Mouse (Mus musculus) embryo, embryonic 11.5 days (tissue): Measurements from ENCODE around the gene Abcg1.

Source experiments
- DNase-seq: peaks from one replicate; pipeline ENCODE4 v3.0.0-alpha.2; 2012; ENCODE audit warnings: low read depth, low spot score

Abcg1 gene

DNA sequence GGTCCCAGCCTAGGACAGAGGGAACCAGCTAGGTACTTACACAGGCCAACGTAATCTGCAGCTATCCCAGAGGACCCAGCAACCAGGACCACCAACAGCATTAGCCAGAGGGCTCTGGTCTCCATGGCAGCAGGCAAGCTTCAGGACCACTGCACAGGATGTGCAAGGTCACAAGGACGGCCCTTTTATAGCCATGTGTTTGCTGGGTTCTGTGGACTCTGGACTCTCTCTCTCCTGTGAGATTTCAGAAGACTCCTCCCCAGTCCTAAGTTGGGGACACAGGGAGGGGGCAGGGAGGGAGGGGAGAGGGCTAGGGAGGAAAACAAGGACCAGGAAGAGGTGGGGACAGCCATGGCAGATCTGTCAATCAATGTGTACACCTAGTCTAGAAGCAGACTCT, 72.0 kb downstream of the Abcg1 start, which contains the start of gene Tff3:
Gene Tff3, minus strand, starts transcription at position 195 of the 400 bp plus-strand sequence.
- no peak for DNase-seq

DNA sequence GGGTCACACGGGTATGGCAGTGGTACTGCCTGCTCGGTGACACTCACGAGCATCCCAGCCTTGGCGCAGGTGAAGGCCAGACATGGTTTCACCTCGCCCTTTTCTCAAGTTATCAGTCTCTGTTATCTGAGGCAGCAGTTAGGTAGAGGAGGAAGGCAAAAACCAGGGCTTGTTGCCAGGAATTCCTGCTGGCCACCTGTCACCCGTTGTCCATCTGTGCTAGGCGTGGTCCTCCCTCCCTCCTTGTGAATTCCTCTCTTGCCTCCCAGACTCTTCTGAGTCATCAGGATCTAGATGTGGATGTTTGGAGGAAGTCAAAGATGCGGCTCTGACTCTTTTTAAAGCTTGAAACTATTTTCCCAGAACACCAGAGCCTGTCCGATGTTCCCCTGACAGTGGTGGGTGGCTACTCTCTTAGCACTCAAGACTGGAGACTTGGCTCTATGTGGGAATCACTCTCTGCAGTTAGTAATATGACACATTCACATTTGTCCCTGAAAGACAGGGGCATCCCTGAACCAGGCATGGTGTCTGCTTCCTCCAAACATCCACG, 73.9 kb downstream of the Abcg1 start:
- no peak for DNase-seq

DNA sequence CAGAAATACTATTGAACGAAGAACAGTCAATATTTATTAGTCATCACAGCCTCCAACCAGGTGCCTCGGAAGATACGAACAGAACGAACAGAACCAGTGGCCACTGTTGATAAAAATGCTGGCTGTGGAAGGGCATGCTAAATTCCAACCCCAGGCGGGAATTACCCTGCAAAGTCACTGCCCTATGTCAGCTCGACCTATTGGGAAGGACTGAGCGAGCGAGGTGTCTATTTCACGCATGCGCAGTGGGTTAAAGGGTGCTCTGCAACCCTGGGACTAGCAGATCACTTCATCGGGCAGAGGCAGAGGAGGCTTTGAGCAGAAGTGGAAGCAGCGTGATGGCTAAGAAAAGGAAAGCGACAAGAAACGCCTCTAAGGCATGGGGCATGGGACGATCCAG, 76.3 kb downstream of the Abcg1 start:
- DNase-seq: no peak

DNA sequence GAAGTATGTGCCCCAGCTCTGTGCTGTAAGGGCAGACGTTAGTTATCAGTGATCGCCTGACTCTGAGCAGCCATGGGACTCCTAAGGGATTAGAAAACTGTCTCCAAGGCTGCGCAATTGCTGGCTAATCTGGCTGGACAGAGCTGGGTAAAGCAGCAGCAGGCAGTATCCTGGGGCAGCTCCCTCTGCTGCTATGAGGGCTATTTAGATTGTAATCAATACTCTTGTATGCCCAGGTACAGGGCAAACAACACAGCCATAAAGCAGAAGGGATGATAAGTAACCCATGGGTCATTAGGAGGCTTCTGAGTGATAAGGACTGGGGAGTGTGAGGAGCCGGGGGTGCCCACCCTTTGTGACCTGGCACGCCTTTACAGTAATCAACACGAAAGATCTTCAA, 77.4 kb downstream of the Abcg1 start:
- DNase-seq: no peak

DNA sequence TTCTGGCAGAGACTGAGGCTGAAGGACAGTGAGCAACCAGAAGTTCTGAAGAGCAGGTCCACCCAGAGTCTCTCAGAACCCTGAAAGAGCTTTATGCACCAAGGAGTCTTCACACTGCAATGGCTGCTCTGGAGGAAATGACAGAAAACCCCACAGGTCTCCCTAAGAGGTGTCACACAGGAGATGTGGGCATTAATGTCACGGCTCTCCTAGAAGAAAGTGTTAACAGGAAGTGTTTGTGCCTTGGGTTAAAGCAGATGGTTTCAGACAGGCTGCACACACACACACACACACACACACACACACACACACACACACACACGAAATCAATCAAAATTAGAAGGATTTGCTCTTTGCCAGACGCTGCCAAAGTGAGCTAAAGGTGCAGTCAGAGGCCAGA, 78.8 kb downstream of the Abcg1 start:
- no peak for DNase-seq

DNA sequence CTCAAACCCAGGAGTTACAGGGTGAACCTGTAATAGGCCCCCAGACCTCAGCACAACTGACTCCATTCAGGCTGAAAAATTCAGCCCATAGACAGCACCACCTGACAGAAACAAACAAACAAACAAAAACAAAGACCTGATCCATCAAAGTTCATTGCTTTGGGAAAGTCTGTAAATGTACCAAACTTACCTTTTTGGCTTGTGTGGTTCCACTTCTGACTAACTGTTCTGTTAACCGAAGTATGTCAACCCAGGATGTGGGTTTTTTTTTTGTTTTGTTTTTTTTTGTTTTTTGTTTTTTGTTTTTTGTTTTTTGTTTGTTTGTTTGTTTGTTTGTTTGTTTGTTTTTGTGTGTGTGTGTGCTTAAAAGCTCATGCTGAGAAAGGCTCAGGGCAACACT, 79.3 kb downstream of the Abcg1 start:
- no peak for DNase-seq

DNA sequence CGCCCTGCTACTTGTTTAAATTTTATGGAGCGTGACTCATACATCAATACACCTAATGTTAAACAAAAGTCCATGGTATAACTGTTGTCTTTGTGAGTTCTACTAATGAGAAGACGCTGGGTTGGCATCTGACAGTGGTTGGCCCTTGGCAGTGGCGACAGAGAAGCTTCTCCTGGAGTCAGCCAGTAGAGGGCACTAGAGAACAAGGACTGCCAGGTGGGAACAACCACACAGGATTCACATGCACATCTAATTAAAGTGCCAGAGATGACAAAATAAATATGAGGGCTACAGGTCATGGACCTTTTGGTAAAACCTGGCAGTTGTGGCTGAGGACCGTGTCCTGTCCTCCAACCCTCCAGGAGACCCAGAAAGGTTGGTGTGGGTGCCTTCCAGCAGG, 80.9 kb downstream of the Abcg1 start:
- DNase-seq: peak; percentile 53

DNA sequence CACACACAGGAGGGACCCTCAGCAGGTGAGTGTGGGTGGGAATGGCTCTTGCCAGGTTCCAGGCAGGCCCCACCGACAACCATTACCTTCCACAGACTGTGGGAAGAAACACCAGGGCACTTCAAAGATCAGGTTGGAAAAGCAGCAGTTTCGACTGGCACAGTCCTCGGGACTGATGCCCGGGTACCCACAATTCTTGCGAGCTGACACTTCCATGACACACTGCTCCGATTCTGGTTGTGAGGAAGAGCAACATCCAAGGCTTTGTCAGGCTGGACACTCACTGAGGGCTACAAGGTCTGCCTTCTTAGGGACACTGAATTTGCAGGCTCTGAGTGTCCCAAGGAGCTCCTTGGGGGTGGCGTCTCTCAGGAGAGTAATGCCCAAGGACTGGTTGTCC, 84.6 kb downstream of the Abcg1 start:
- DNase-seq: no peak

DNA sequence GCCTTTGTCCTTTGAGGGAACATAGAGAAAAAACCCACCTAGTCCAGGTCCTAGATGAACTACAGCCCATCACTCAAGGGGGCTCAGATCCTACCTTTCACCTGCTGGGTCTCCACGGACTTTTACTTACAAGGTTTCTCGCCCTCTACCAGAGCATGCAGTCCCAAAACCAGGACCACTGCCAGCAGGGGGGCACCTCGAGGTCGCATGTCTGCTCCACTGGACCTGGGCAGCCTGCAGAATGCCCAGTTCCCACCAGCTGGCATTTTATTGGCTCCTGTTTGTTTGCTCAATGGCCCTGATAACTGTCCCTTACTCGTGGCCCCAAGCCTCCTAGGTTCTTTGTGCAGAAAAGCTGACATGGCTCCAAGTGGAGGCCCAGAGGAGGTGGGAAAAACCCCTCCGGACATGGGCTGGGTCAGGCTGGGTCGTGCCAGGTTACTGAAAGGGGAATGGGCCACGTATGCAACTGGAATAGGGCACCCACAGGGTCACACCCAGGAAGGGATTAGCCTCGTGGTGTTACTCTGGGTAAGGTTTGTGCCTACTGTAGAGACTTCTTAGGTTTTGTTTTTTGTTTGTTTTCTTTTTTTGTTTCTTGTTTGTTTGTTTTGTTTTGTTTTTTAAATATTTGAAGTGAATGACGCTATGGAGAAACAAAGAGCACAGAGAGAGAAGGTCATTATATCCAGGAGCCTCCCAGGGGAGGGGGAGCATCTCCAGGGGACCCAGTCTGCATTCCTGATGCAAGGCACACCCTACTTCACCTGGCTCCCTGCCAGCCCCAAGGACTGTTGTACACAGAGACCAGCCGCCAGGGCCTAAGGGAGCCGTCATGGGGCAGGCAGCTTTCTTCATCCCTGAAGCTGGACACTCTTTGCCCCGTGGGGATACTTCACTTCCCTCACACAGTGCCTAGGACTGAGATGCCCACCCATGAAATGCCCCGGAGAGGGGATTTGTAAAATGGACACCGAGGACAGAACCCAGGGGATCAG, 86.9 kb downstream of the Abcg1 start, which contains the start of gene Tff2:
Gene Tff2, minus strand, starts transcription at position 243 of the 998 bp plus-strand sequence.
- no peak for DNase-seq

DNA sequence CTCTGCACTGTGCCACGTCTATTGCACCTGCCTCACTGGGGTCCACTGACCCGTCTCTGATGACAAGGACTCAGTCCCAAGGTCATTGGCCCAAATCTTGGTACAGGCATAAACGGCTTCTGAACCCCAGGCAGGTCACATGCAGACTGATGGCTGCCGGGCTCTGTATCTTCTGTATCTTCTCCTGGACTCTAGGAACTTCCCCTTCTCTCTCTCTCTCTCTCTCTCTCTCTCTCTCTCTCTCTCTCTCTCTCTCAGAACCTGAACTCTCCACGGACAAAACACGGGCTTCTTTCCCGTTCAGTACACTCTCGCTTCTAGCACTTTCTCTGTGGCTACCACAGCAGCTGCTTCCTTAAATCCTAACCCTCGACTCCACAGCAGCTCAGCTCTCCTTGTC, 88.5 kb downstream of the Abcg1 start:
- DNase-seq: no peak

DNA sequence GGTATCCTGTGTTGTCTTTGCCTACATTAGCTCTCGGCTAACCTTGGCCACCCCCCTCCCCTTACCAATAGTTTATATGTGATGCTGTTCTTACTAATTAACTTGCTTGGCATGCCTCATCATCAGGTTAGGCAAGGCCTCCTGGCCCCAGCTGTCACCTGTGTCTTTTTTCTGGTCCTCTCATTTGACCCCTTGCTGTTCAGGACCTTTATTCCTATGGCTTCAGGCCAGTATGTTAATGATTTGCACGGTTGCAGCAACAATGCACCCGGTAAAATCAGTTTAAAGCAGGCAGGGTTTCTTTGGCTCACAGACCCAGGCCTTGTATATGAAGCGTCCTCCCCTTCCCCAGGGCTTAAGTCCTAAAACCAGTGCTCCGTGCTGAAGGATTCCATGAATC, 95.0 kb downstream of the Abcg1 start:
- no peak for DNase-seq

DNA sequence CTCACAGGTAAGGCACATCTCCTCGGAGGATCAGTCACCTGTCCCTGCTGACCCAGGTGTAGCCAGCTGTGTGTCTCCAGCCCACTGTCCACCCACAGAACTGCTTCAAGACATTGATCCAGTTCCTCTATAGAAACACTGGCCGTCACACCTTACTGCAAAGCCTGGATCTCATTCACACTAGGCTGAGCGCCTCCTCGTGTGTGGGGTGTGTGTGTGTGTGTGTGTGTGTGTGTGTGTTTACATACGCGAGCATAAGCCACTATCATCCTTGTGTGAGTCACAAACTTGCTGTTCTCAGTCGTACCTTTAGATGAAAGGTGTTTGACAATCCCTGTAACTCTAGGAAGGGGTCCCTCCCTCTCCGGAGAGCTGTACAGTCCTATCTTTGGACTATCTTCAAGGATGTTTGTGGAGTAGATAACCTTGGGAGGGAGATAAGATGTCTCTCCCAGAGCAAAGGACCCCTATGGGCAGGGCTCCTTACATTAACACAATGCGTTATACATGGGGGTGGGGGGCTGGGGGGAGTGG, 95.6 kb downstream of the Abcg1 start:
- no peak for DNase-seq

DNA sequence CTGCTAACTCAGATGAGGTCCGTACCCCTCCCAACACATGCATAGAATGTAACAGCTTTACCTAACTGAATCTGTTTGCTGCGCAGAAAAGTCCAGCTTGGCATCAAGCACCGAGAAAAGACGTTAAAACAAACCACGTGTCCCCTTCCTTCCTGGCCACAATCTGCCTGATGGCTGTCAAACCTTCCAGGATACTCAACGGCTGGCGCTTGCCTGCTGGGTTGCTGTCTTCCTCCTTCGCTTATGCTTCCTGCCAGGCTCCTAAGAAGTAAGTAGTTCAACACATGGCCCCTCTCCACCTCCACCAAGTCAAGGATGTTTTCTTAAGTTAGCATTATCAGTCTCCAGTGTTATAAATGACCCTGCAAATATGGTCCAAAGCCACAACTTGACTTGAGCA, 96.3 kb downstream of the Abcg1 start:
- DNase-seq: no peak

DNA sequence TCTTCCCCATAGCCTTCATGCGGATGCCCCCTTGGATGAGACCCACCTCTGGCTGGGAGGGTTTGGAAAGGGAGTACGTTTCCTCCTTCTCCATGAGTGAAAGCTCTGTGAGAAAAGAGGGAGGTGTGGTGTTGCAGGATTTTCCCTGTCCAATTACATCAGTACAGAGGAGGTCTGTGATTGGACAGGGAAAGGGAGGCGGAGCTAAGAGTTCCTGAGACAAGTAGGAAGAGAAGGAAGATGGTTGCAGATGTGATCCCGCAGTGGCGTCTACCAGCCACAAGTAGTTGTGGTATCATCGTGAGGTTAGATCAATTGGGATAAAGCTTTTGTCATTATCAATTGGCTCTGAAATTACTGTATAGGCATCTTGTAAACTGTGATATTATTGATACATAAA, 100.4 kb downstream of the Abcg1 start:
- no peak for DNase-seq

DNA sequence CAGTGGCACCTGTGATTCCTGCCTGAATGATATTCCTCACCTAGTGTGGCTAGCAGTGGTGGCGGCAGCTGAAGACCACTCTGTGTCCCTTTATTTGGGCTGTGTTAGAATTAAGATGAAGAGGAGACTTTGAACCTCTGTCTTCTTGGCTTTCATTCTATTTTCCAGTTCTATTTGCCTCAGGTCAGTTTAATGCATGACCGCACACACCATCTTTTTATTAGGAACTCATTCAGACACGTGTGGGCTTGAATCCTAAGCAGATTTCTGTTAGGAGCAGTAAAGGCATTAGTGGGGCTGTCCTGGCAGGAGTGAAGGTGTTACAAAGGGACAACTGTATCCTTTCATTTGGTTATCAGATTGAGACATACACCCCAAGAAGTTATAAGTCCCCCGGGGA, 102.8 kb downstream of the Abcg1 start:
- DNase-seq: no peak

DNA sequence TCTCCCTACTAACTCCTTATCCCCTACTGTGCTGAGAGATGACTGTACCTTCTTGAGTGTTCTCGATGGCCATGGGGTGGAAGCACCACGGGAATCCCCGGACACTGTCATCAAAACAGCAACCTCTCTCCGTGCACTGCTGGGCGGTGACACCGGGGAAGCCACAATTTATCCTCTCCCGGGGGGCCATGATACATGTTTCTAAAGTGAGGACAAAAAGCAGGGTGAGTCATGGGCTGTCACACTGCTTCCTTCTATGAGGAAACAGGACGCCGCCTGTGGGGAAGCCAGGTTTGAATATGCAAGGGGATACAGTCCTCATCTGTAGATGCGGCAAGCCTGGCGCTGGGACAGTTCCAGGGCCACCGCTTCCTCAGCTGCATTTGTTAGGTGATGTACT, 105.1 kb downstream of the Abcg1 start:
- DNase-seq: no peak

DNA sequence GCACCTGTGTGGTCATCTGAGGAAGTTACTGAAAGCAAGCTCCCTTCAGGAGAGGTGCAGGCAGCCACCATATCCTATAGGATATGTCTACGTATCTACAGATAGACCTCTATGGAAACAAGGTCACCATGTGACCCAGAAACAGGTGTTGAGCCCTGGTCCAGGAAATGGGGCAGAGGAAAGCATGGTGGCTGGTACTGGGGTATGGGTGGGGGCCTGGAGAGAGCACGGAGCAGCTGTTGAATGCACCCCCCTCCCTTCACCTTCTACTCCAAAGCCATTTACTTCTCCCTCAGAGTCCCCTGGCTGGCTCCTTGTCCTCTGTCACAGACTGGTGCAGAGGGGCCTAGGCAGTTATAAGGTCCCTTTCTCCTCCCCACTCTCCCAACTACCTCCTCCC, 106.3 kb downstream of the Abcg1 start:
- no peak for DNase-seq

DNA sequence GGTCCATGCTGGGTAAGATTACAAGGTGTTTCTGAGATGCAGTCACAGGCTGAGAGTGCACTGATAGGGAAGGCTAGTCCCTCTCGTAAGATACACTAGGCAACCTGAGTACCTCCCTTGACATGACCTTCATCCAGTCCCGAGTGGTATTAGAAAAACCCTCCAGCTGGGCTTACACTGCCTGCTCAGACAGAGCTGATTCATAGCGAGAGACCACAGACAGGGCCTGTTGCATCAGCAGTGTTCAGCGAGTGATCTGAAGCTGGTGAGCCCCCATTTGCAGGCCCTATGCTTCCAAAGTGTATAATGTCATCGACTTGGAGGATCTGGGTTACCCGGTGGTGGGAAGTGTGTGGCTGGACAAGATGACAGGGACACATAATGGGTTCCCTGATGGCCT, 107.7 kb downstream of the Abcg1 start, which contains the start of gene Tff1:
Gene Tff1, minus strand, starts transcription at position 151 of the 400 bp plus-strand sequence.
- no peak for DNase-seq
